Mouse (Mus musculus): Measurements from ENCODE around the gene Gm20696. TPM values are rescaled to one million over a fixed set of nuclear protein-coding genes. Genes with fewer than 3 reads are reported as not detected.

Gm20696 gene
- polyA plus RNA-seq, 1 experiment from 2014 or later = 3.9 TPM

GRCm38 (mm10) chr6:99485217-99485883 is 181.2 kb downstream of the Gm20696 start:
- H3K36me3 ChIP-seq (ENCODE audit: poor library complexity, severe bottlenecking) = no peaks in the 10 kb centered on the region
- 11% methylated on average over 20 of the region's 20 CpGs for WGBS
- peak; percentile 95 for ATAC-seq
- peaks cover 5% of the 10 kb centered on the region; the same call in 1 of the 2 replicates for H3K27me3 ChIP-seq
- H3K9ac ChIP-seq = peak overlapping the region; percentile 57
- peak overlapping the region; percentile 89 for H3K27ac ChIP-seq
- peaks cover 36% of the 10 kb centered on the region for H3K4me1 ChIP-seq
- peak overlapping the region; percentile 58 for H3K4me2 ChIP-seq
- peak overlapping the region; percentile 24 for H3K4me3 ChIP-seq
- H3K9me3 ChIP-seq (replicated peaks) = no peaks in the 10 kb centered on the region

- H3K36me3 ChIP-seq (ENCODE audit: poor library complexity, severe bottlenecking) = no peaks in the 10 kb centered on the region
- no peaks in the 10 kb centered on the region for H3K9me3 ChIP-seq (replicated peaks)
- peak overlapping the region; percentile 57 for H3K9ac ChIP-seq
- WGBS = 21% methylated on average over 8 of the region's 8 CpGs
- peak overlapping the region; percentile 89 for H3K27ac ChIP-seq
- peak overlapping the region; percentile 58 for H3K4me2 ChIP-seq
- ATAC-seq = no peak
- peak overlapping the region; percentile 24 for H3K4me3 ChIP-seq
- H3K27me3 ChIP-seq = peaks cover 5% of the 10 kb centered on the region; the same call in 1 of the 2 replicates
- peaks cover 36% of the 10 kb centered on the region for H3K4me1 ChIP-seq
Observed at GRCm38 (mm10) chr6:99484884-99485216, 181.7 kb downstream of the Gm20696 start.

GRCm38 (mm10) chr6:99484197-99484725 is 182.3 kb downstream of the Gm20696 start:
- WGBS = 76% methylated on average over 7 of the region's 7 CpGs
- ATAC-seq = no peak

GRCm38 (mm10) chr6:99483556-99483955 is 183.0 kb downstream of the Gm20696 start:
- H3K4me1 ChIP-seq = peaks cover 36% of the 10 kb centered on the region
- ATAC-seq = no peak

More at GRCm38 (mm10) chr6:99484197-99484725, 182.3 kb downstream of the Gm20696 start:
- H3K27ac ChIP-seq = no peak overlapping the region
- no peak overlapping the region for H3K4me3 ChIP-seq
- no peak overlapping the region for H3K9ac ChIP-seq
- H3K9me3 ChIP-seq (replicated peaks) = no peaks in the 10 kb centered on the region
- no peaks in the 10 kb centered on the region for H3K36me3 ChIP-seq (ENCODE audit: poor library complexity, severe bottlenecking)
- peaks cover 5% of the 10 kb centered on the region; the same call in 1 of the 2 replicates for H3K27me3 ChIP-seq
- peaks cover 36% of the 10 kb centered on the region for H3K4me1 ChIP-seq
- H3K4me2 ChIP-seq = no peak overlapping the region

GRCm38 (mm10) chr6:99481568-99481967 is 185.0 kb downstream of the Gm20696 start:
- Histone ChIP-seq H3K27me3 (no peaks in the 10 kb centered on the region), H3K4me1 (peaks cover 33% of the 10 kb centered on the region), H3K9ac (no peak overlapping the region), H3K4me3 (no peak overlapping the region), H3K36me3 (ENCODE audit: poor library complexity, severe bottlenecking) (no peaks in the 10 kb centered on the region), H3K9me3 (replicated peaks) (no peaks in the 10 kb centered on the region), H3K27ac (no peak overlapping the region), H3K4me2 (no peak overlapping the region)
- 77% methylated on average over 7 of the region's 7 CpGs for WGBS
- no peak for ATAC-seq

More at GRCm38 (mm10) chr6:99483556-99483955, 183.0 kb downstream of the Gm20696 start:
- H3K27me3 ChIP-seq = peaks cover 5% of the 10 kb centered on the region; the same call in 1 of the 2 replicates
- H3K36me3 ChIP-seq (ENCODE audit: poor library complexity, severe bottlenecking) = no peaks in the 10 kb centered on the region
- no peak overlapping the region for H3K4me3 ChIP-seq
- H3K4me2 ChIP-seq = no peak overlapping the region
- no peak overlapping the region for H3K27ac ChIP-seq
- WGBS = 88% methylated on average over 10 of the region's 10 CpGs
- H3K9ac ChIP-seq = no peak overlapping the region
- H3K9me3 ChIP-seq (replicated peaks) = no peaks in the 10 kb centered on the region

GRCm38 (mm10) chr6:99478873-99479650 is 187.5 kb downstream of the Gm20696 start:
- H3K9ac ChIP-seq = no peak overlapping the region
- H3K27me3 ChIP-seq = no peaks in the 10 kb centered on the region
- no peaks in the 10 kb centered on the region for H3K36me3 ChIP-seq (ENCODE audit: poor library complexity, severe bottlenecking)
- H3K4me3 ChIP-seq = no peak overlapping the region
- H3K9me3 ChIP-seq (replicated peaks) = no peaks in the 10 kb centered on the region
- H3K4me1 ChIP-seq = peaks cover 8% of the 10 kb centered on the region
- H3K27ac ChIP-seq = no peak overlapping the region
- H3K4me2 ChIP-seq = no peak overlapping the region
- 91% methylated on average over 13 of the region's 13 CpGs for WGBS
- no peak for ATAC-seq

GRCm38 (mm10) chr6:99475040-99475439 is 191.6 kb downstream of the Gm20696 start:
- ATAC-seq = no peak

GRCm38 (mm10) chr6:99470906-99471305 is 195.7 kb downstream of the Gm20696 start:
- Histone ChIP-seq H3K4me3 (no peak overlapping the region), H3K27me3 (no peaks in the 10 kb centered on the region), H3K9ac (no peak overlapping the region), H3K4me2 (no peak overlapping the region), H3K27ac (no peak overlapping the region), H3K9me3 (replicated peaks) (no peaks in the 10 kb centered on the region), H3K4me1 (peaks cover 19% of the 10 kb centered on the region), H3K36me3 (ENCODE audit: poor library complexity, severe bottlenecking) (0 out of 2 replicates have a peak, but pooled peaks cover 5% of the 10 kb centered on the region)
- WGBS = 77% methylated on average over 5 of the region's 5 CpGs
- ATAC-seq = no peak

More at GRCm38 (mm10) chr6:99475040-99475439, 191.6 kb downstream of the Gm20696 start:
- no peaks in the 10 kb centered on the region for H3K9me3 ChIP-seq (replicated peaks)
- H3K36me3 ChIP-seq (ENCODE audit: poor library complexity, severe bottlenecking) = 0 out of 2 replicates have a peak, but pooled peaks cover 5% of the 10 kb centered on the region
- H3K27ac ChIP-seq = no peak overlapping the region
- no peak overlapping the region for H3K4me3 ChIP-seq
- H3K4me2 ChIP-seq = no peak overlapping the region
- H3K4me1 ChIP-seq = peaks cover 6% of the 10 kb centered on the region
- no peak overlapping the region for H3K9ac ChIP-seq
- 88% methylated on average over 9 of the region's 9 CpGs for WGBS
- H3K27me3 ChIP-seq = no peaks in the 10 kb centered on the region

- H3K4me1 ChIP-seq = peaks cover 34% of the 10 kb centered on the region
- H3K36me3 ChIP-seq (ENCODE audit: poor library complexity, severe bottlenecking) = 0 out of 2 replicates have a peak, but pooled peaks cover 5% of the 10 kb centered on the region
- no peak overlapping the region for H3K9ac ChIP-seq
- no peaks in the 10 kb centered on the region for H3K27me3 ChIP-seq
- H3K27ac ChIP-seq = no peak overlapping the region
- no peak overlapping the region for H3K4me3 ChIP-seq
- no peak for ATAC-seq
- no peaks in the 10 kb centered on the region for H3K9me3 ChIP-seq (replicated peaks)
- no peak overlapping the region for H3K4me2 ChIP-seq
- WGBS = 92% methylated on average over 12 of the region's 12 CpGs
Observed at GRCm38 (mm10) chr6:99469134-99469834, 197.3 kb downstream of the Gm20696 start.

- peaks cover 36% of the 10 kb centered on the region for H3K4me1 ChIP-seq
- H3K36me3 ChIP-seq (ENCODE audit: poor library complexity, severe bottlenecking) = no peaks in the 10 kb centered on the region
- H3K9me3 ChIP-seq (replicated peaks) = no peaks in the 10 kb centered on the region
- no peak overlapping the region for H3K27ac ChIP-seq
- no peak overlapping the region for H3K4me3 ChIP-seq
- no peak overlapping the region for H3K4me2 ChIP-seq
- 67% methylated on average over 3 of the region's 3 CpGs for WGBS
- no peak overlapping the region for H3K9ac ChIP-seq
- no peak for ATAC-seq
- H3K27me3 ChIP-seq = no peaks in the 10 kb centered on the region
Observed at GRCm38 (mm10) chr6:99467831-99468230, 198.8 kb downstream of the Gm20696 start.

- no peak overlapping the region for H3K27ac ChIP-seq
- H3K9ac ChIP-seq = no peak overlapping the region
- H3K4me1 ChIP-seq = peaks cover 36% of the 10 kb centered on the region
- no peak for ATAC-seq
- no peak overlapping the region for H3K4me2 ChIP-seq
- no peak overlapping the region for H3K4me3 ChIP-seq
- WGBS = 26% methylated on average over 8 of the region's 8 CpGs
- H3K9me3 ChIP-seq (replicated peaks) = no peaks in the 10 kb centered on the region
- no peaks in the 10 kb centered on the region for H3K36me3 ChIP-seq (ENCODE audit: poor library complexity, severe bottlenecking)
- H3K27me3 ChIP-seq = no peaks in the 10 kb centered on the region
Observed at GRCm38 (mm10) chr6:99467109-99467508, 199.5 kb downstream of the Gm20696 start.
